Comparison of ENCODE assay signal across 21 mouse cellular contexts in the genomic region with DNA sequence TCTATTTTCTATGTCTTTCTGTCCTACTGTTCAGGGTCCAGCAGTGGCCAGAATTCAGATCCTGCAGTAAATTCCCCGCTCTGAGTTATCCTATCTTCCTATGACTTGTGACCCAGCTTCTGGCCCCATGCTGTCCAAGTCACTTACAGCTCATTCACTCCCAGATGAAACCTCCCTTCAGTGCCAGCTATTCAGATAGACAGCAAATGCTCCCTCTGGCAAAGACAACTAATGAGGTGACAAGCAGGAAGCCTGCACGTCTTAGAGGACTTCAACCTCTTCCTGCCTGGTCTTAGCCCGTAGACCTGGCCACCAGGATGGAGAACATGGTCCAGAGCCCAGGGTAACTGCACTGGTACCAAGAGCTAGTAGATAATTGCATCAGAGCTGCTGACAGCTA. TPM values are rescaled to one million over a fixed set of nuclear protein-coding genes. Genes with fewer than 3 reads are reported as not detected.
DNase-seq lines count a peak whose midpoint lies in the region; ATAC-seq lines count a peak whose summit lies in the region.
"Had no signal": no experiment of that assay in that cellular context is flagged by ENCODE, and none has a peak within 500 bp of the region (broad histone marks: within the 10 kb centered on the region; RNA-seq: fewer than 3 reads in every experiment).

No protein-coding gene starts in this region.

- no peak overlapping the region for H3K9ac ChIP-seq in forebrain, embryonic 14.5 days (ENCODE audit: low read length)
- no peak overlapping the region for H3K9ac ChIP-seq in lung, embryonic 15.5 days
- H3K9ac ChIP-seq: hindbrain, embryonic 15.5 days; limb, embryonic 13.5 days; liver, postnatal 0 days; neural tube, embryonic 12.5 days had no signal

- no peaks in the 10 kb centered on the region for H3K9me3 ChIP-seq in forebrain, embryonic 14.5 days (replicated peaks; ENCODE audit: control insufficient read depth, low read length)
- no peaks in the 10 kb centered on the region for H3K9me3 ChIP-seq in forebrain, embryonic 10.5 days
- no peaks in the 10 kb centered on the region for H3K9me3 ChIP-seq in lung, embryonic 15.5 days
- H3K9me3 ChIP-seq: hindbrain, embryonic 15.5 days; limb, embryonic 13.5 days; neural tube, embryonic 12.5 days had no signal

- no peaks in the 10 kb centered on the region for H3K27me3 ChIP-seq in forebrain, embryonic 14.5 days (replicated peaks; ENCODE audit: control insufficient read depth, insufficient read depth, low read length)
- peaks cover 24% of the 10 kb centered on the region for H3K27me3 ChIP-seq in forebrain, embryonic 10.5 days (ENCODE audit: poor library complexity, severe bottlenecking)
- no peaks in the 10 kb centered on the region for H3K27me3 ChIP-seq in lung, embryonic 15.5 days
- H3K27me3 ChIP-seq: hindbrain, embryonic 15.5 days; limb, embryonic 13.5 days; neural tube, embryonic 12.5 days had no signal

- WGBS in forebrain, embryonic 14.5 days = 45% methylated on average over 3 of the region's 3 CpGs
- WGBS in forebrain, embryonic 10.5 days = 52% methylated on average over 3 of the region's 3 CpGs
- WGBS in lung, embryonic 15.5 days = 31% methylated on average over 3 of the region's 3 CpGs

- ATAC-seq in forebrain, embryonic 14.5 days = 0 out of 2 replicates have a peak, but pooled peaks have one; percentile 35
- ATAC-seq in lung, embryonic 15.5 days (ENCODE audit: borderline replicate concordance, extremely low read depth, low FRiP score, low TSS enrichment) = peak; percentile 80
- ATAC-seq: liver, postnatal 0 days had no signal

- no peak overlapping the region for H3K27ac ChIP-seq in forebrain, embryonic 14.5 days (ENCODE audit: low read depth, low read length)
- no peak overlapping the region for H3K27ac ChIP-seq in forebrain, embryonic 10.5 days
- peak overlapping the region; percentile 71 for H3K27ac ChIP-seq in lung, embryonic 15.5 days
- H3K27ac ChIP-seq: hindbrain, embryonic 15.5 days; limb, embryonic 13.5 days; neural tube, embryonic 12.5 days had no signal

- H3K4me1 ChIP-seq in forebrain, embryonic 14.5 days (ENCODE audit: control insufficient read depth, insufficient read depth, low read length) = no peaks in the 10 kb centered on the region
- H3K4me1 ChIP-seq in forebrain, embryonic 10.5 days = peaks cover 6% of the 10 kb centered on the region
- peaks cover 40% of the 10 kb centered on the region for H3K4me1 ChIP-seq in lung, embryonic 15.5 days
- H3K4me1 ChIP-seq: neural tube, embryonic 12.5 days had no signal

- DNase-seq in forebrain, embryonic 14.5 days (ENCODE audit: low spot score) = no peak
- DNase-seq in forebrain, embryonic 10.5 days (ENCODE audit: extremely low spot score, low spot score) = no peak
- no peak for DNase-seq in lung, postnatal 14 days
- peak; percentile 68 for DNase-seq in brain, adult 2 months (ENCODE audit: low read depth, low spot score)
- peak; percentile 66 for DNase-seq in lung, postnatal 36 days
- DNase-seq in layer of hippocampus, postnatal 14 days (ENCODE audit: low spot score in 2 of 2) = no peak
- DNase-seq: adrenal gland, postnatal 25 days; embryo, embryonic 11 days; kidney, adult 2 months; kidney, postnatal 4 days; layer of hippocampus, postnatal 36 days; liver, postnatal 0 days; midbrain, embryonic 14.5 days; right cerebral cortex, adult 18-20 months had no signal

- peaks cover 22% of the 10 kb centered on the region for H3K36me3 ChIP-seq in forebrain, embryonic 14.5 days (ENCODE audit: control insufficient read depth, insufficient read depth, low read length)
- peaks cover 36% of the 10 kb centered on the region for H3K36me3 ChIP-seq in forebrain, embryonic 10.5 days (replicated peaks)
- peaks cover 30% of the 10 kb centered on the region for H3K36me3 ChIP-seq in lung, embryonic 15.5 days

- no peak overlapping the region for H3K4me3 ChIP-seq in forebrain, embryonic 14.5 days (ENCODE audit: low read depth, low read length)
- no peak overlapping the region for H3K4me3 ChIP-seq in forebrain, embryonic 10.5 days
- H3K4me3 ChIP-seq in lung, embryonic 15.5 days = no peak overlapping the region
- H3K4me3 ChIP-seq: erythroblast, embryonic 14.5 days; hindbrain, embryonic 15.5 days; limb, embryonic 13.5 days; neural tube, embryonic 12.5 days had no signal

- no peak overlapping the region for H3K4me2 ChIP-seq in forebrain, embryonic 14.5 days (ENCODE audit: low read length)
- no peak overlapping the region for H3K4me2 ChIP-seq in lung, embryonic 15.5 days
- H3K4me2 ChIP-seq: hindbrain, embryonic 15.5 days; limb, embryonic 13.5 days; neural tube, embryonic 12.5 days had no signal

RNA-seq across cellular contexts. Expression of gene Epha1, which starts 10.1 kb away (rescaled TPM):
- 0.05 and 0.07 TPM in 2 replicates for polyA plus RNA-seq in forebrain, embryonic 14.5 days (2014; fragmentation: Nextera tagmentation; extraction: Ambion mirVana)
- 1.8 and 2.0 TPM in 2 replicates for polyA plus RNA-seq in forebrain, embryonic 10.5 days (2016; fragmentation: Nextera tagmentation; extraction: Ambion mirVana)
- 14.2 and 16.9 TPM in 2 replicates for polyA plus RNA-seq in lung, embryonic 15.5 days (2015; fragmentation: Nextera tagmentation; extraction: Ambion mirVana)
- total RNA-seq in layer of hippocampus, postnatal 14 days (2021) = under 1 TPM; 0.57 to 0.71 TPM
- total RNA-seq: MEL had no signal

RNA-seq across cellular contexts. Expression of gene Zyx, which starts 13.5 kb away (rescaled TPM):
- polyA plus RNA-seq in forebrain, embryonic 14.5 days (2014; fragmentation: Nextera tagmentation; extraction: Ambion mirVana) = 34.8 and 41.0 TPM in 2 replicates
- polyA plus RNA-seq in forebrain, embryonic 10.5 days (2016; fragmentation: Nextera tagmentation; extraction: Ambion mirVana) = 79.3 and 80.8 TPM in 2 replicates
- 161 and 167 TPM in 2 replicates for polyA plus RNA-seq in lung, embryonic 15.5 days (2015; fragmentation: Nextera tagmentation; extraction: Ambion mirVana)
- 10 to 100 TPM; 59.4 to 60.1 TPM for total RNA-seq in layer of hippocampus, postnatal 14 days (2021)

RNA-seq across cellular contexts. Expression of gene Tas2r143, which starts 37.1 kb away (rescaled TPM):
- not detected in 2 replicates for polyA plus RNA-seq in forebrain, embryonic 14.5 days (2014; fragmentation: Nextera tagmentation; extraction: Ambion mirVana)
- polyA plus RNA-seq in forebrain, embryonic 10.5 days (2016; fragmentation: Nextera tagmentation; extraction: Ambion mirVana) = not detected in 2 replicates
- polyA plus RNA-seq in lung, embryonic 15.5 days (2015; fragmentation: Nextera tagmentation; extraction: Ambion mirVana) = not detected in 2 replicates
- not detected for total RNA-seq in layer of hippocampus, postnatal 14 days (2021)
- total RNA-seq: MEL had no signal
- polyA plus RNA-seq: erythroblast, embryonic 14.5 days; hindbrain, embryonic 15.5 days; kidney, adult 2 months; limb, embryonic 13.5 days; liver, postnatal 0 days; midbrain, embryonic 14.5 days; neural tube, embryonic 12.5 days had no signal

RNA-seq across cellular contexts. Expression of gene Fam131b, which starts 38.5 kb away (rescaled TPM):
- polyA plus RNA-seq in forebrain, embryonic 14.5 days (2014; fragmentation: Nextera tagmentation; extraction: Ambion mirVana) = 4.7 and 5.6 TPM in 2 replicates
- polyA plus RNA-seq in forebrain, embryonic 10.5 days (2016; fragmentation: Nextera tagmentation; extraction: Ambion mirVana) = 1.5 and 1.6 TPM in 2 replicates
- polyA plus RNA-seq in lung, embryonic 15.5 days (2015; fragmentation: Nextera tagmentation; extraction: Ambion mirVana) = 0.06 and 0.14 TPM in 2 replicates
- 10 to 100 TPM; 76.4 to 77.5 TPM for total RNA-seq in layer of hippocampus, postnatal 14 days (2021)
- total RNA-seq: adrenal gland, postnatal 25 days; MEL had no signal
- polyA plus RNA-seq: erythroblast, embryonic 14.5 days; liver, postnatal 0 days had no signal

RNA-seq across cellular contexts. Expression of gene Tas2r135, which starts 42.3 kb away (rescaled TPM):
- not detected in 2 replicates for polyA plus RNA-seq in forebrain, embryonic 14.5 days (2014; fragmentation: Nextera tagmentation; extraction: Ambion mirVana)
- not detected in 2 replicates for polyA plus RNA-seq in forebrain, embryonic 10.5 days (2016; fragmentation: Nextera tagmentation; extraction: Ambion mirVana)
- not detected in 2 replicates for polyA plus RNA-seq in lung, embryonic 15.5 days (2015; fragmentation: Nextera tagmentation; extraction: Ambion mirVana)
- under 1 TPM in 1 of 2 experiments, not detected in 1; 0.36 TPM for total RNA-seq in layer of hippocampus, postnatal 14 days (2021)
- total RNA-seq: gastrocnemius, postnatal 4 days; layer of hippocampus, postnatal 36 days; MEL had no signal
- polyA plus RNA-seq: erythroblast, embryonic 14.5 days; hindbrain, embryonic 15.5 days; kidney, adult 2 months; limb, embryonic 13.5 days; liver, postnatal 0 days; midbrain, embryonic 14.5 days; neural tube, embryonic 12.5 days had no signal

Comparison
In these comparisons a context has a peak if more than half of its experiments do, and no peak if none do; other contexts are left out.
1. DNase-seq: peak in brain, adult 2 months (single experiment) and lung, postnatal 36 days (single experiment); none in forebrain, embryonic 14.5 days (single experiment), forebrain, embryonic 10.5 days (single experiment), lung, postnatal 14 days (single experiment) and layer of hippocampus, postnatal 14 days (0 of 2).